Mouse (Mus musculus) olfactory bulb, adult 2 months (tissue): ENCODE results near the gene Plekhm3. TPM values are rescaled to one million over a fixed set of nuclear protein-coding genes. Genes with fewer than 3 reads are reported as not detected.

ENCODE experiments used
- H3K27ac ChIP-seq: fragments of 200-500 bp; 2 replicates; pipeline ENCODE4 v1.5.1; 2012; ENCODE audit warnings: low read depth, low read length; ENCODE audit not compliant: insufficient read depth
- H3K4me1 ChIP-seq: fragments of 200-500 bp; 2 replicates; pipeline ENCODE4 v1.6.1; 2012; ENCODE audit warnings: low read length; ENCODE audit not compliant: control insufficient read depth, insufficient read depth
- H3K4me3 ChIP-seq: fragments of 200-500 bp; 2 replicates; pipeline ENCODE4 v1.5.1; 2012; ENCODE audit warnings: mild to moderate bottlenecking, low read depth, low read length, moderate library complexity; ENCODE audit not compliant: insufficient read depth
- CTCF ChIP-seq: fragments of 200-500 bp; IDR thresholded peaks from 2 replicates; pipeline ENCODE4 v1.5.1; 2012; ENCODE audit warnings: low read depth, mild to moderate bottlenecking, low read length, moderate library complexity; ENCODE audit not compliant: insufficient read depth
- POLR2A ChIP-seq: fragments of 200-500 bp; IDR thresholded peaks from 2 replicates; pipeline ENCODE4 v1.6.1; 2012; ENCODE audit warnings: mild to moderate bottlenecking, low read depth, low read length, moderate library complexity; ENCODE audit not compliant: insufficient read depth
- WGBS: fragments of 180-500 bp; shearing (Covaris S2); methylation state at CpG from one replicate; pipeline ENCODE4 v1.1.7; 2018; 5-methylcytosine and 5-hydroxymethylcytosine counted together
- polyA plus RNA-seq: library from polyadenylated mRNA; stranded (reverse); fragments of >200 nt; gene quantifications from 2 replicates; pipeline ENCODE4 v1.2.4, GENCODE M21; 2012; ENCODE audit warnings: low replicate concordance; ENCODE audit not compliant: missing spikeins, insufficient read depth, insufficient read length

The Plekhm3 gene
- polyA plus RNA-seq, 1 experiment, result not detected

- WGBS, result under 1% methylated on average over 71 of the region's 73 CpGs
- TF ChIP-seq POLR2A (no peak), CTCF (no peak)
- Histone ChIP-seq H3K4me3 (peak within 1 kb of the TSS; percentile 62), H3K4me1 (peaks cover 35% of the 10 kb centered on the region), H3K27ac (no peak within 1 kb of the TSS)
These were observed 219.0 kb downstream of the Plekhm3 start, which contains the start of gene Fzd5 for GRCm38 (mm10) chr1:64737502-64738179. Gene Fzd5 (minus strand): TSS chr1:64737751.

- H3K27ac ChIP-seq, result no peak overlapping the region
- peaks cover 35% of the 10 kb centered on the region for H3K4me1 ChIP-seq
- 2% methylated on average over 56 of the region's 56 CpGs for WGBS
- TF ChIP-seq POLR2A (no peak), CTCF (no peak)
- H3K4me3 ChIP-seq, result peak overlapping the region; percentile 62
These were observed 219.7 kb downstream of the Plekhm3 start for GRCm38 (mm10) chr1:64736681-64737501.

Other genes starting within 250 kb of the Plekhm3 start
- not detected in 2 replicates for gene Fzd5, start 219.1 kb downstream of the Plekhm3 start, polyA plus RNA-seq
- not detected in 2 replicates for gene Akr1cl, start 75.9 kb upstream of the Plekhm3 start, polyA plus RNA-seq
- not detected in 2 replicates for gene Cryge, start 94.3 kb upstream of the Plekhm3 start, polyA plus RNA-seq
- gene Crygd, start 106.6 kb upstream of the Plekhm3 start, polyA plus RNA-seq, result not detected in 2 replicates
- gene Crygc, start 116.9 kb upstream of the Plekhm3 start, polyA plus RNA-seq, result not detected in 2 replicates
- not detected in 2 replicates for gene Crygb, start 125.5 kb upstream of the Plekhm3 start, polyA plus RNA-seq
- gene Cryga, start 146.5 kb upstream of the Plekhm3 start, polyA plus RNA-seq, result not detected in 2 replicates
- not detected in 2 replicates for gene Gm28845, start 162.7 kb upstream of the Plekhm3 start, polyA plus RNA-seq
- gene D630023F18Rik, start 166.4 kb upstream of the Plekhm3 start, polyA plus RNA-seq, result not detected in 2 replicates
- not detected in 2 replicates for gene Idh1, start 229.7 kb upstream of the Plekhm3 start, polyA plus RNA-seq
- not detected in 2 replicates for gene Pikfyve, start 229.9 kb upstream of the Plekhm3 start, polyA plus RNA-seq